Mouse (Mus musculus) monocyte, adult 5-6 weeks (primary cell): ENCODE data around the gene Eps8. TPM values are rescaled to one million over a fixed set of nuclear protein-coding genes. Genes with fewer than 3 reads are reported as not detected.

ENCODE experiments used
- ATAC-seq: fragments of 153-309, 156-312 bp; replicated peaks from 2 replicates; pipeline ENCODE4 v1.8.0; 2017; ENCODE audit warnings: mild to moderate bottlenecking; ENCODE audit not compliant: low TSS enrichment, insufficient number of reproducible peaks, severe bottlenecking, poor library complexity, low FRiP score
- total RNA-seq: library from RNA; stranded (forward); fragments of 200-1000, 200-491, 200-594 nt; gene quantifications from 3 replicates; pipeline ENCODE4 v1.2.3, GENCODE M21; 2017

Gene Eps8
- total RNA-seq, 1 experiment from 2014 or later, result 55.6 TPM

- ATAC-seq, result no peak
Observed at GRCm38 (mm10) chr6:137545341-137545740, 109.3 kb downstream of the Eps8 start.

GRCm38 (mm10) chr6:137542231-137543152, 112.2 kb downstream of the Eps8 start:
- ATAC-seq, result no peak

GRCm38 (mm10) chr6:137541216-137542176, 113.2 kb downstream of the Eps8 start:
- peak; percentile 85 for ATAC-seq

- ATAC-seq, result no peak
Observed at GRCm38 (mm10) chr6:137540800-137541199, 113.9 kb downstream of the Eps8 start.

- ATAC-seq, result no peak
Observed at GRCm38 (mm10) chr6:137540346-137540745, 114.3 kb downstream of the Eps8 start.

GRCm38 (mm10) chr6:137539219-137539618, 115.5 kb downstream of the Eps8 start:
- ATAC-seq, result no peak

GRCm38 (mm10) chr6:137532758-137533157, 121.9 kb downstream of the Eps8 start:
- no peak for ATAC-seq

- ATAC-seq, result no peak
Observed at GRCm38 (mm10) chr6:137525769-137526168, 128.9 kb downstream of the Eps8 start.

GRCm38 (mm10) chr6:137520343-137520704, 134.4 kb downstream of the Eps8 start:
- ATAC-seq, result no peak

- ATAC-seq, result no peak
Observed at GRCm38 (mm10) chr6:137519529-137520342, 134.9 kb downstream of the Eps8 start.

- no peak for ATAC-seq
Observed at GRCm38 (mm10) chr6:137514872-137515271, 139.8 kb downstream of the Eps8 start.

- no peak for ATAC-seq
Observed at GRCm38 (mm10) chr6:137512753-137513152, 141.9 kb downstream of the Eps8 start.

- no peak for ATAC-seq
Observed at GRCm38 (mm10) chr6:137509341-137510045, 145.2 kb downstream of the Eps8 start.

GRCm38 (mm10) chr6:137508936-137509335, 145.7 kb downstream of the Eps8 start:
- no peak for ATAC-seq

GRCm38 (mm10) chr6:137506563-137506962, 148.1 kb downstream of the Eps8 start:
- ATAC-seq, result no peak

GRCm38 (mm10) chr6:137505555-137506227, 149.0 kb downstream of the Eps8 start:
- no peak for ATAC-seq

GRCm38 (mm10) chr6:137504052-137504451, 150.6 kb downstream of the Eps8 start:
- ATAC-seq, result no peak

- no peak for ATAC-seq
Observed at GRCm38 (mm10) chr6:137503462-137503861, 151.2 kb downstream of the Eps8 start.
